Mouse (Mus musculus) adrenal gland, adult 2 months (tissue): ENCODE measurements at regions not wholly inside any gene's neighbourhood (a gene's known extent, or its start where the extent isn't known, plus 50 kb on each side); places are given as distances from the start of the nearest gene placed in this dataset.

Experiments
- DNase-seq: peaks from one replicate; pipeline ENCODE4 v3.0.0; 2021

DNA sequence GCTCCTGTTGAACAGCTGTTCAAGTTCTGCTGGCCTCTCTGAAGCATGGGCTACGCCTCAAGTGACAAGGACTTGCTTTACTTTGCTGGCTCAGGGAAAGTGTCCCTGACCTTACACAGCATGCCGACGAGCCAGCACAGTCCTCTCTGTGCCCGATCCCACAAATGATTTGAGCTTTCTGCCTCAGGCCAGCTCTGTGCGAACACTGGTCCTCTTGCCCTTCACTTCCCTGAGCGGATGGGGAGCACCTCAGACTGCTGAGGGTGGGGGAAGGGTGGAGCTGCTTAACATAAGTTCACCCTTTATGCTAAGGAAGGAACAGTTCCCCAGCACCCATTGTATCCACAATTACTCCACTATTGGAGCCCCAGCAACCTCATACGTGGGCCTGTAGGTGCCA lies 223.7 kb upstream of the Mgmt start:
- DNase-seq: no peak

DNA sequence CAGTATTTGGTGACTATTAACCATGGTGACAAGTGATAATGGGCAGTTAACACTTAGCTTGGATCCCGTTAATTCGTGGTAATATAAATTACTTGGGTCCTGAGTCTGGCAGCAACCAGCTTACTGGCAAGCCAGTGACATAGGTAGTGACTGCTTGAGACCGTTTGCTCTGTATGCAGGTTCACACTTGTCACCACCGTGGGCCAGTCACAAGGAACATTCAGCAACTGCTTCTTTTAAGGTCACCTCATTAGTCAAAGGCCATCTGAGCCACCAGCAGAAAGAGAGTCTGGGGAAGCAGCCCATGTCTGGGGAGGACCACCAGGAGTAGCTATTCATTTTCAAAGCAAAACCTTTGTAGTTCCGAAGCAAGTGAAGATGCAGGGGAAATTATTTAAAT lies 220.3 kb upstream of the Mgmt start:
- DNase-seq: no peak

DNA sequence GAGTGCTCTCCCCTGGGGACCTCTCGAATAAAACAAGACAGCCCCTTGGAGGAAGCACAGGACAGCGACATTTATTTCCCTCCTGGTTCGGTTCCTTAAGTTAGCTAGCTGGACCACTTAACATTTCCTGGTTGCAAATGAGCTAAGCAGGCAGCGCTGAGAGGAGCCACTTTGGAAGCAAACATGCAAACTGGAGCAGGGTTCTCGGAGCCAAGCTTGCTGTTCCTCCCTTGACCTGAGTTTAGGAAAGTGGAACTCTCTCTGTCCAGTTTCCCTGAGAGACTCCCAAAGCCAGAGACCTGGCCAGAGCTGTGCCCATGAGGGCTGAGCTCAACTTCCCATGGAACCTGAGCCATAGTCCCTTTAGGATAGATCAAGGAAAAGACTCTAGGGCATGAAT lies 219.4 kb upstream of the Mgmt start:
- no peak for DNase-seq

DNA sequence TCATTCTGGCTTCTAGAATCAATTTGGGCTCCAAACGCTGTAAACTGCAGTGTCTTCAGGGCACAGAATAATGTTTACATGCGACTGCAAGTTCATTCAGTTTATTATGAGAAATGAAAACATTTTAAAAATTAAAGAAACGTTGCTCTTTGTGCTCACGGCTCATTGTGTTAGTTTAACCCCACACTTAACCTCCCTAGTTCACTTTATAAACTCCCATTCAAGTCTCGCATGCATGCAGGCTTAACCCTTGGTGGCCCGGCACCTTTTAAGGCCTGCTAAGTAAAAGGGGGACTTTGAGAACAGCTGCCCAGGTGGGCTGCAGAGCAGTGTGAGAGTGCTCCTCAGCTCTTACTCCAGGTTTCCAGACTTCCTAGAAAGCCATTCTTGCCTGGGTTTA lies 218.3 kb upstream of the Mgmt start:
- DNase-seq: no peak

DNA sequence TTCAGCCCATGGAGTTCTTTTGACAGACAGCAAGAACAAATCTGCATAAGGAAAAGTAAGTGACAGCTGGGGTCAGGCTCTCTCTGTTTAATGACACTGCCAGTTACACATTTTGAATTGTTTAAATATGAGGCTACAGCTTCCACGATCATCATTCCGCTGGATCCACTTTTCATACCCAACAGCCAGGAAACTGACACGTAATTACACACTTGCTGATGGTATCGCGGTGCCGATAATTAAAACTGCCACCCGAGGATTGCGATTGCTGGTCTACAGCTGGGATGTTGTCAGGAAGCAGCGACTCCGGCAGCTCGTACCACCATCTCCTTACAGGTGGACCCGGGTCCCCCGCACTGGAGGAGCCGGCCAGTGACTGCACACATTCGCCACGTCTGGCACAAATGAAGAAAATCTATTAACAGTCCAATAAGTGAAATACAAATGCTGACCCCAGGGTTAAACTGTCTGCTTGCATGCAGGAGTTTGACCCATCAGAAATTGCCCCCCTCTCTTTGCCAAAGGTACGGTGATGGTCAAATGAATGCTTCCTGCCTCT lies 217.3 kb upstream of the Mgmt start:
- no peak for DNase-seq

DNA sequence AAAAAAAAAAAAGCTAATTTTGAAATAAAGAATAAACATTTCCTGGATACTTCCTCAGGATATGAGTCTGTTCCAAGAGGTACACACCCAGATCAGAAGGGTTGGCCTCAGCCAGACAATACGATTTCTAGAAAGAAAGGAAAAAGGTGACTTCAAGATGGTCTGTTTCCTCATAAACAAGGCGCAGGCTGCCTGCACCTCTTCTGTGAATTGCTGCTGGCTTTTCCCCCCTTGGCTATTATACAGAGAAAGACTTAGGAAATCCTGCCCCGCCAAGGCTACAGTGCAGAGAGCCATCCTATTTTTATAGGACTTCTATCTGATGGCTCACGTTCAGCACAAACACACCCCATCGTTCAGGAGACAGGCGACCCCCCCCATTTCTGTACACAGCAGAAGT lies 204.8 kb upstream of the Mgmt start:
- DNase-seq: peak; percentile 5

DNA sequence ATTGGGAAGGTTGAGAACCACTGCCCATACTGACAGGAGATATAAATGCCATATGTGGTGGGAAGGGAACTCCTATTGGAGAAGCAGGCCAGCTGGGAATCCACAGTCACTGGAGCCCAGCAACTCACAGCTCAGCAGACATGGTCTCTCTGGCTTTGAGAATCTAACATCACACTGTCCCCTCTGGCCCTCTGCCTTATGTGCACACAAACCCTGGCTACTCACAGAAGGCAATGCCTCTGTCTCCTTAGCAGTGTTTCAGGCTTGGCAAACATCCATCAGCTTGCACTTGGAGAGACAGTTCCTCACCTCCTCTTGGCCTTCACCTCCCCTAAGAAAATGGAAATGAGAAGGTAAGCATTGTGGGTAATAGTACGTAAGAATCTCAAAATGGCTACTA lies 188.2 kb upstream of the Mgmt start:
- no peak for DNase-seq

DNA sequence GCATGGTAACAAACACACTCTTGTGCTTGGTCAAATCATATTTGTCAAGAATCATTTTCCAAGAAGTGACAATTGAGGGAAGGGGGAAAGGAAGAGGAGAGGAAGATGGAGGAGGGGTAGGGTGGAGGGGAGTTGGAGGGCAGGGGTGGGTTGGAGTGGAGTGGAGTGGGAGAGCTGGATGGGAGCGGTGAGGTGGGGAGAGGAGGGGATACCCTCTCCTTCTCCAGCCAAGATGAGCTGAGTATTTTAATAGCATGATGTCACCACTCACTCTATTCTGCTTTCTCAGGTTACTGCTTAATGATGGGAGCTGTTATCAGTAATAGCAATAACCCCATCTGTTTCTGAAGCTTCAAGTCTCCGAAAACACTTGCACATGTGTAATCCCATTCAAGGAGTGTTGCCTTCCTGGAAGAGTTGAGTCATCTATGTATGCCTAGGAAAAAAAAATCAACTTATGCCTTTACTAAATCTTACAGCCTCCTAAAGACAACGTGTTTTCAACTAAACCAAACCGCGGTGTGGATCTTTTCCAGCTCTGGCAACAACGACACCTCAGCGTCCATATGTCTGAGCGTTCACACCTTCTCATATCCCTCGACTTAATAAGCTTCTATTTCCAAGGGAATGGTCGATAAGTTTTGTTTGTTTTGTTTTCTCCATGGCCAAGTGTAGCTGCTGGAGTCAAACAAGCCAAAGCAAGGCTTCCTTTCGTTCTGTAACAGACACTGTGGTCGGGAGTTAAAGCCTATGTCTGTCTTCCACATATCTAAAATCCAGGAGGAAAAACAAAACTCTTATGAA lies 187.0 kb upstream of the Mgmt start:
- no peak for DNase-seq

DNA sequence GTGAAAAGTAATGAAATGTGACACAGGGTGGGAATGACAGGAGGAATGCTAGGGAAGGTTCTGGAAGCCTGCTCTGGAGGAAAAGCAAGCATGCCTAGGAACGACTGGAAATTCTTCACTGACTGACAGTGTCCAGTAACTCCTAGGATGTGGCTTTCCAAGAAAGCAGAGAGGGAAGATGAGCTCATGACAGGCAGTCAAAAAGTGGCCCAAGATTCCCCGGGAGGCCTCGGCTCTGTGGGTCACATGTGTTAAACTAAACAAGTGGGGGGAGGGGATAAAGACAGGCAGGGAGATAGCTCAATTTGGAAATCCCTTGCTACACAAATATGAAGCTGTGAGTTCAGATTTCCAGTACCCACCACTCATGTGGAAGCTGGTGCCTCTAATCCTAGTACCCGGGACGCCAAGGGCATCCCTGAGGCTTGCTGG lies 186.4 kb upstream of the Mgmt start:
- DNase-seq: no peak

DNA sequence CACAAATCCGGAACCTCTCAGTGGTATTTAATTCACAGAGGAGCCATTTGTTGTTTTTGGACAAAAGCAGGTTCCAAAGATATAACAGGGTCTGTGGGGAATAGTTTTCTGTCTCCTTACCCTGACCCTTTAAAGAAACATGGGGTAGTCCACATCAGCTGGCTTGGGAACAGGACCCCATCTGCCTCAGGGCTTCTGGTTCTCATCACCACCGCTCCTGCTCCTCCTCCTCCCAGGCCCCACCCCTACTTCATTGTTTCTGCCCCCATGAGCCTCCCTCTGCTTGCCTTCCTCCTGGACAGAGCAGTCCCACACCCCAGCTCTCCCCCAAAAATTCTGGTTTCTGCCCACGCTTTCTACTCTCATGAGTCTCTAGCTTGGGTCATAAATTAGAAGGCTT lies 183.8 kb upstream of the Mgmt start:
- DNase-seq: no peak

DNA sequence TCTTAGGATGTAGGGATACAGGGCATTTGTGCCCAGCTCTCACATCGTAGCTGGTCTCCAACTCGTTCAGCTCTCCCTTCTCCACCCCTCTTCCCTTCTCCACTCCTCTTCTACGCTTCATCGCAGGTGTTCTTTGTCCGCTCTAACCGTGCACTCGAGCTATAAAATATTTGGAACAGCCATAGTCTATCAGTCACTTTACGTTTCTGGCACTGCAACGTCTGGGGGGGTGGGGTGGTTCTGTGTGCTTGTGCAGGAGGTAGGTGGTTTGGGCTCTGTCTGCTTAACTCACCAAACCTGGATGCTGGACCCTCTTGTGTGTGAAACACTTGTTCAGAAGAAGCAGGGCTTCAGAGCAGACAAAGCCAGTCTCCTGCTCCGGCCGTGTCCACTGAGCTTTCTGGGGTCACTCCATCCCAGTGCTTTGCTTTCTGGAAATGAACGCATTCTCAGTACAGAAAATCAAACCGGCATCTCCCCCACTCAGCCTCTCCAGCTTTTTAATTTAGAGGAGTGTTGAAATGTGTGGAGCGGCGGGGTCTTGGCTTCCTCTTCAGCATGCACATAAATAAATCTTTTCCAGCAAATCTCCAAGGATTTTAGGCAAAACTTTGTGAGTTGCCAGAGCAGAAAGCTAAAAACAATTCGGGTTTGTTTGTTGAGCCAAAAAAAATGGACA lies 181.3 kb upstream of the Mgmt start:
- no peak for DNase-seq

DNA sequence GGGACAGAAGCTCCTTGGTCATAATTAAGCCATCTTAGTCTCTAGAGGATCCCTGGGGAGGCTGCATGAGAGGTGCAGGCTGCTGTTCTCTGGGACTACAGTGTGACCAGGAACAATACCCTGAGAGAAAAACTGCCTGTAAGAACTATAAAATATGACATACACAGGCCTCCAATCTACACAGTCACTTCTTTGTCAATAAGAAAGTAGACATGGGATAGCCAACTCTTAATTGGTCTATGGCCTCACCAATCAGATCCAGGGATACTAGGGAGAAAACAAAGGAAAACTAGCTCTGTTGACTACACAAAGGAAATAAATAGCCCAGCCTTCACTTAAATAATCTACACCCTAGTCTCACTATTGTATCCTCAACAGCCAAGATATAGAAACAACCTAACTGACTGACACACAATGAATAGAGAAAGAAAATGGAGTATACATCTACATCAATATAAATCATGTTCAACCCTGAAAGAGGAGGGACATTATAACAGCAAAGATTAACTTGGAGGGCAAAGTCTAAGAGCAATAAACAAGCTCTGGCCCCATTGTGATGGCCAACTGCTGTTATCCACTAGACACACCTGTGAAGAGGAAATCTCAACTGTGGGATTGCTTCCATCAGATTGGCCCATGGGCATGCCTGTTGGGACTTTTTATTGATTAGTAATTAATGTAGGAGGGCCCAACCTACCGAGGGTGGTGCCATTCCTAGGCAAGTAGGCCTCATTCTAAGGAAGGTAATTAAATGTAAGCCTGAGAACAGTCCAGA lies 166.6 kb upstream of the Mgmt start:
- no peak for DNase-seq

DNA sequence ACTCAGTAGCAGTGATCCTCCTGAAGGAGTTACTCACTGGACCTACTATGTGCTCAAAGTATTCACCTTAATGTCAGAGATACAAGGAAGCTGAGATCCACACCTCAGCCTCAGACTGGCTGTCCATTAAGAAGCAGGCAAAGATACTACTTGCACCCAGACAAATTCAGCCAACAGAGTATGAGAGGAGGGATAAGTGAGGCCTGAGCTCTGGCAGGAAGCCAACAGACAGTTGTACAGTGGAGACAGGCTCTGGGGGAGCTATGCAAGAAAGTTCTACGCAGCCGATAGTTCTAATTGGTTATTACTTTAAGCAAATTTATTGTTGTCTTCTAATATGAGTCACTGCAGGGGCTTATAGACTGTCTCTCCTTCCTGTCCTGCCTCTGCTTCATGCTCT lies 152.2 kb upstream of the Mgmt start:
- DNase-seq: no peak

DNA sequence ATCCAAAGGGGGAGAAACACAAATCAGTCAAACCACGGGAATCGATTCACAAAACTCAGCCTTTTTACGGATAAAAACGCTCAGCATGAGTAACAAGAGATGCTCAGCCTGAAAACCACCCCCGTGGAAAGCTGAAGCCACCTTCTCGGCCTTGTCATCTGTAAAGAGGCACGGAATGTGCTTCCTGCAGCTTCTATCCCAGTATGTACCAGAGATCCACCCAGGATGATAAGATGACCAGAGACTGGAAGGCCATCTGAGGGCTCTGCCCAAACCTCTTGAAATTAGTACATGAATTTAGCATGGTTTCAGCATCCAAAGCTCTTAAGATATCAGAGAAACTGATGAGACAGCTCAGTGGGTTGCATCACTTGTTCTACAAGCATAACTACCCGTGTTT lies 149.0 kb upstream of the Mgmt start:
- DNase-seq: no peak

DNA sequence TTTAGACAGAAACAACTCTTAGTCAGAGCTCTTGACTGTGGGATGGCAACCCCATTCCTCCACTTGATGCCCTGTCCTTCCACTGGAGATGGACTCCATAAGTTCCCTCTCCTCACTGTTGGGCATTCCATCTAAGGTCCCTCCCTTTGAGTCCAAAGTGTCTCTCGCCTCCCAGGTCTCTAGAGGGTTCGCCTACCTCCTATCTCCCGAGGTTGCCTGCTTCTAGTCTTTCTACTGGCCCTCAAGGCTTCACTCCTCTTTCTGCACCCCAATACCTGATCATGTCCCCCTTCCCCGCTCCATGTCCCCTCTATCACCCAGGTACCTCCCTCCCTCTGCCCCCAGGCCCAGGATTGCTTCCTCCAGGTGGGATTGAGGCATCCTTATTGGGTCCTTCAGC lies 142.9 kb upstream of the Mgmt start:
- DNase-seq: no peak

DNA sequence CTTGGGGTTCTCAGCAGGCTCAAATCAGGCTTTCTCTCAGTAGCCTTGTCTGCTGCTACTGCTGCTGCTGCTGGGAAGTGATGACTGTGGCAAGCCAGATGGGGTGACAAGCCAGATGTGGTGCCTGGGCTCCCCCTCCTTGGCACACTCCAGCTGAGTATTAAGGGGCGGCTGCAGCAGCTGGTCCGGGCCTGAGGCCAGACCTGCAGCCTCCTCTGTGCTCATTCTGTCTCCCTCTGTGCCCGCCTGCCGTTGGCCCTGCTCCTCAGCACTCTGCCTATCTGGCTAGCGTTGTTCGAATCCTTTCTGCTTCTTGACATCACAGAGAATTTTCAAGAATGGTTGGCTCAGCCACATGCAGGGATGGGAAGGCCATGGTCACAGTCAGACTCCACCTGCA lies 139.6 kb upstream of the Mgmt start:
- no peak for DNase-seq

DNA sequence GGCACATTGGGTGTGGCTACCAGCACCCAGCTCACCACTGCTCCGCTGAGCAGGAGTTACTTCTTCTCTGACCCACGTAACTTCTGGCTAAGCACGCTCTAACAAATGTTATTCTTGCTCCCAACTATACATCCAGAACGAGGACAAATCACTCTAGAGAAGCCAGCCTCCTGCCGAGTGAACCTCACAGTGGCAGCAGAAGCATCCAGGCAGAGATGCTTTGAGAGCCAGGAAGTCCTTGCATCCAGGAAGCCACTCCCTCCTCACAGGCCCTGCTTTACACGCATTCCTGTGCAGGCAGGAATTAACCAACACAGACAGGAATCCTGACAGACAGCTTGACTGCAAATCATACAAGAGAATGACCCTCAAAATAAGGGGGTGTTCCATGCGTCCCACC lies 129.4 kb upstream of the Mgmt start:
- no peak for DNase-seq

DNA sequence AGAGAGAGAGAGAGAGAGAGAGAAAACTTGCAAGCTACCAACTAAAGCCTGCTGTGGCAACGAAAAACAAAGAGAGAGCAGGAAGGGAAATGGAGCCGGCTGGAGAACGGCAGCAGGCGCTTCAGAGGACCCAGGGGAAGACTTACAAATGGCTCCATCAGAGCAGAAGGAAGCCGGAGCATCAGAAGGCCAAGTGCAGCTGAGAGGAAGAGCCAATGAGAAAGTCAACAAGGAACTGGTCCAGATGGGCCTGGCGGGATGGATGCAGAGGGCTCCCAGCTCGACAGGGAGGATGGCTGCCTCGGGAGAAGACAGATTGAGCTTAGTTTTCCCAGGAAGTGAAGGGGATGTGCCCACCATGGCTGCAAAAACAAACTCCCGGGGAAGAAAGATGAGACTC lies 127.2 kb upstream of the Mgmt start:
- no peak for DNase-seq

DNA sequence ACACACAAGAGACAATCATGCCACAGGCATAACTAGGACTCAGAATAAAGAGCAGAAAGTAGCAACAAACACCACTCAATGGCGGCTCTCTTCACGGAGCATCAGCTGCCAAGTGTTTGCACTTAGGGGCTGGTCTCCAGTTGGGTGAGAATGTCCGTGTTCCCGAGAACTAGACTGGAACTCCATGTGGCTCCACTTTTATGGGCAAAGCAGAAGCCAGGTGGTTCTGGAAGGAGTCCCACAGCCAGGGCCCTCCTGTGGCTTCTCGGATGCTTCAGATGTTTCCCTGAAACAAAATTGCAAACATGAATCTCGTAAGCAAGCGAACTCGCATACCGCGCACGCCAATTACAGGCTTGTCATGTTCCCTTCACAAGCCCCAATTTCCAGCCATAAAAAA lies 113.7 kb upstream of the Mgmt start:
- DNase-seq: no peak

DNA sequence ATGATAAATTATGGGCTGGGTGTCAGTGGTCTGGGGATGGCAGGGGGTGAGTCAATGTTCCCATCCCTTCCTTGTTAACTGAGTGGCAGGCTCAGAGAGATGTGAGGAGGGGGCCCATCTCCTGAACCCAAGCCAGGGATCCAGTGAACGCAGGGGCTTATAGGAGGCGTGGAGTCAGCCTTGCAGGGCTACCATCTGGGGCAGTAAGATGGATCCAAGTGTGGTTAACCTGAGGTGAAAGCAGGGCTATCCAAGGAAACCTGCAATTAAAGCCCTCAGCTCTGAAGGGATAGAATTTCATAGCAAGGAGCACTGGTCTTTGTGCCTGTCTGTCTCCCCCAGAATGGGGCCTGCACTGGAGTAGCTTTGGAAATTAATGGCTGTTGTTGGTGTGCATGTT lies 103.3 kb upstream of the Mgmt start:
- no peak for DNase-seq

DNA sequence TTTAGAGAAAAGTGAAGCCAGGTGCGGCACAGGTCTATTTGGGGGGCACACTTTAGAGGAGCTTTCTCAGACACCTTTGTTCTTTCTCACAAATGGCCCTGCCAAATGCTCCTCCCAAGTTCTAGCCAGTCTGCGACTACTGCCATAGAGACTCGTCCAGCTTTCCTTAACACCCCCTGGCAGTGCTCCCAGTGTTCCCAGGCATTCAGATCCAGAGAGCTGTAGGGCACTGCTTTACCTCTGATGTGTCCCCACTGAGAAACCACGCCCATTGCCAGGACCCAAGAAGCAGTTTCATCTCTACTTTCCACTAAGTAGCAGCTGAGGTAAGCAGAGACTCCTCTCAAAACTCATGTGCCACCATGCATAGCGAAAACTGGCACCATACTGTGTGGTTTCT lies 102.3 kb upstream of the Mgmt start:
- no peak for DNase-seq

DNA sequence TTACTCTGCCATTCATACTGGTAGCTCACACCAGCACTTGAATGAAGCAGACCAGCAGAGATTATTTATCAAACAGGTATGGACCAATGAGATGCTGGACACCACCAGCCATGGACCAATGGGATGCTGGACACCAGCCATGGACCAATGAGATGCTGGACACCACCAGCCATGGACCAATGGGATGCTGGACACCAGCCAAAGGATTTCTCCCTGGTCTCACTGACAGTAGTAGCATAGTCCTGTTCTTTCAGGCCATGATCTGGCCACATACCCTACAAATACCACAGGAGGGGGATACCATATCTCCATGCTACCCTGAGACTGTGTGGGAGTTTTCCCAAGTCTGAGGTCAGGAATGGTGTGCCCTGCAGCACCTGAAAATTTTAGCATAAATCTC lies 98.0 kb upstream of the Mgmt start:
- DNase-seq: no peak
